Mouse (Mus musculus) E14TG2a.4 (cell line): ENCODE results near the gene Fam213a.

Experiments used
- CTCF ChIP-seq: conservative IDR thresholded peaks from 2 replicates; pipeline ENCODE4 v1.5.1; 2014; ENCODE audit warnings: low read length
- POU5F1 ChIP-seq: IDR thresholded peaks from 2 replicates; pipeline ENCODE4 v1.6.1; 2014; ENCODE audit warnings: low read length, borderline replicate concordance

DNA sequence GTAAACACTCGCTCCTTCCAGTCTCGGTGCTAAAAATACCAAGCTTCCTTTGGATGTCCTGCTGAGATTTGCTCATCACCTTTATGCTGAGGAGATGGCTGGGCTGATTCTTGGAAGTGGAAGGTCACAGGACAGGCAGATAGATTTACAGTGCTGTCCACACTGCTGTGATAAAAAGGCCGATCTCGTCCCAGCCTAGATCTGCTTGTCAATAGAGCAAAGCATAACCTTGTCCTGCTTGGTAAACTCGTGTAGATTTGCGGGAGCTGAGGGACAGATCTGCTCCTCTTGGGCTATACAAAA lies 46.0 kb downstream of the Fam213a start:
- TF ChIP-seq CTCF (no peak), POU5F1 (no peak)
